Mouse (Mus musculus) ovary, postnatal 36 days (tissue): ENCODE results near the gene Arih1.
"Not testable (repeated sequence)": the region's sequence is repeated elsewhere in the genome, so short reads cannot be mapped to it uniquely, and the experiment has no call there.

Experiments used
- DNase-seq: peaks from one replicate; pipeline ENCODE4 v3.0.0; 2022; ENCODE audit warnings: low spot score, mixed read lengths

Arih1 gene

GRCm38 (mm10) chr9:59458997-59459510, 27.4 kb downstream of the Arih1 start:
- DNase-seq, result peak; percentile 3

GRCm38 (mm10) chr9:59458416-59458815, 28.0 kb downstream of the Arih1 start:
- DNase-seq, result no peak

- no peak for DNase-seq
Observed at GRCm38 (mm10) chr9:59457671-59458070, 28.7 kb downstream of the Arih1 start.

GRCm38 (mm10) chr9:59455404-59456068, 30.9 kb downstream of the Arih1 start:
- DNase-seq, result no peak

GRCm38 (mm10) chr9:59433729-59434128, 52.7 kb downstream of the Arih1 start:
- no peak for DNase-seq

GRCm38 (mm10) chr9:59431626-59432025, 54.8 kb downstream of the Arih1 start:
- DNase-seq, result no peak

- DNase-seq, result no peak
Observed at GRCm38 (mm10) chr9:59420487-59420886, 65.9 kb downstream of the Arih1 start.

GRCm38 (mm10) chr9:59407271-59407670, 79.1 kb downstream of the Arih1 start:
- DNase-seq, result no peak

DNA sequence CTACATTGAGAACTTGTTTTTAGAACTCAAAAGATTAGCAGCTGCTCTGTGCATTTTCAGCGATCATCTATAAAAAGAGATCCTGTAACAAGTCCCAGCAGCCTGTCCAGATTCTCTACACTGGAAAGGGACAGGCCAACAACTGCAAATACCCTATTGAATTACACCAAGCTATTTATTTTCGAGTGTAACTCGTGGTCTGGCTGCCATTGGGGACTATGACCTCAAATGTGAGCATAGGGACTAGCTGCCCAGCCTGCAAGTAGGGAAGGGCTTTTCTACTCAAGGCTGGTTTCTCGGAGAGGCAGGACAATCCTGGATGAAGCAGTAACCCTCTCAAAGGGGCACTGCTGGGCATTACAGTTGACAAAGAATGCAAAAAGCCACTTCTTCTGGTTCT, 97.3 kb downstream of the Arih1 start:
- DNase-seq, result no peak

GRCm38 (mm10) chr9:59388311-59388710, 98.1 kb downstream of the Arih1 start:
- DNase-seq, result no peak

- DNase-seq, result no peak
Observed at GRCm38 (mm10) chr9:59387461-59387860, 99.0 kb downstream of the Arih1 start.

DNA sequence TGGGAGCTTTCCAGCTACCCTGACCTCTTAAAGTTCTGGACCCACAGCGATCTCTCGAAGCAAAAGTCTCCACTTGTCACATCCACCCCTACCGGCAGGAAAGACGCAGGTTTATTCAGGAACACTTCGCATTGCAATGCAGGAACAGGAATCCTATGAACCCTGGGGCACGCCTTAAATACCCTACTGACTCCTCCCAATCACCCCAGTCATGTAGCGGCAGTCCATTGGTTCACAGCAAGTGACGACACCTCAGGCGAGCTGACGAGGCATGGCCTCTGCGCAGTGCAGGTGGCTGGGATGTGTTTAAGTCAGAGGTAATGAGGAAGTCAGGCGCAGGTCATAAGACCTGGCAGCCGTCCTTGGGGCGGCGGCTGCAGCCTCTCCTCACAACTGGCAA, 110.8 kb downstream of the Arih1 start:
- no peak for DNase-seq

DNA sequence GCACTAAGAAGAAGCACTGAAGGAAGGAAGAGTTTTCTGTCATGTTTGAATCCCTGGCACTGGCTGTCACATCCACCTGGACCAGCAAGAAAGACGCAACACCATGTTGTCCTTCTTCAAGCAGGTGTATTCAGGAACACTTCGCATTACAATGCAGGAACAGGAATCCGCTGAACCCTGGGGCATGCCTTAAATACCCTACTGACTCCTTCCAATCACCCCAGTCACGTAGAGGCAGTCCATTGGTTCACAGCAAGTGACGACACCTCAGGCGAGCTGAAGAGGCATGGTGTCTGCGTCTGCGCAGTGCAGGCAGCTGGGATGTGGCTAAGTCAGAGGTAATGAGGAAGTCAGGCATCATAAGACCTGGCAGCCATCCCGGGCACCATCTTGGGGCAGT, 116.8 kb downstream of the Arih1 start:
- no peak for DNase-seq

DNA sequence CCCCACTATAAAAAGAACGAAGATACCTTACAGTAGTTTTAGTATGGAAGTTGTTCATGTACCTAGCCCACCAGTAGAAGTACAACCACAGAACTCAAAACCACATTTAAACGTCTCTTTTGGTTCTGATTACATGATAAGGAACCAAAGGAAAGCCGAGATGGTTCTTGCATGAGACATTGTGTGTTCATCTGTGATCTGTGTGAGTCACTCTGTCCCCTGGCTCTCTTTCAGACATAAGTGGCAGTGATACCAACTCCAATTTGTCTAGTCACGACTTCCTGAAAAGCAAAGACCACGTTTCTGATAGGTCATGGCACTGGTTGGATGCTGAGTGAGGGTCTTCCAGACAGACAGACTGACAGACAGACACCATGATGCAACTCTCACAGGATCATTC, 117.2 kb downstream of the Arih1 start:
- DNase-seq, result no peak

DNA sequence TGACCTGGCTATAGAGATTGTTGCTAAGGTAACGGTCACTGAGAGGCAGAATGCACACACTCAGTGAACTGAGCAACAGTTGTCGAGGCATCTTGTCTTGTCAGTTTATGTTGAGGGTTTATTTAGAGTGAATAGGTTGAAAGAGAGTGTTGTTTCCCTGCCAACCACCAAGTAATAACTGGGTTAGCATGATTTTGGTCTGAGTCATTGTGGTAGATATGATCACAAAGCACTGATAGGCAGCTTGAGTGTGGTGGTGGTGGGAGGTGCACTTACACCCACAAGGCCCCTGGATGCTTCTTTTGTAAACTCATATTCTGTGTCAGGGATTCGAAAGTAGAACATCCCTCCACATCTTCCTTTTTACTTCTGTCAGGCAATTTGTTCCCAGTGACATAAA, 125.9 kb downstream of the Arih1 start:
- DNase-seq, result not testable (repeated sequence)

DNA sequence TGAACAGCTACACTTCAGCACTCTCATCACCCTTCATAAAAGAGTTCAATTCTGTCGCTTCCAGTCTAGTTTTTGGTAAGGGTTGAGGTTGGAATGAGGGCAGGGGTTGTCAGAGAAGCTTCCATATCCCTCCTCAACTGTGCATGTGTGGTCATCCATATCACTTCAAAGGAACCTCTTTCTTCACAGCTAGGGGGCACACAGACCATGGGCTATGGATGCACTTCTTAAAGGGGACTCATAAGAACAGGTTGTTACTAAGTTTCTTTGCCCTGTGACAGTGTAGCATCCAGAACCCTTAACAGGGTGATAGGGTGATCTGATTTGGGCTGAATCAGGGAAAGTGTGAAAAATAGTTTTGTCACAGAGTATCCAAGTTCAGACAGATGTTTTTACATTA, 128.4 kb downstream of the Arih1 start:
- not testable (repeated sequence) for DNase-seq

DNA sequence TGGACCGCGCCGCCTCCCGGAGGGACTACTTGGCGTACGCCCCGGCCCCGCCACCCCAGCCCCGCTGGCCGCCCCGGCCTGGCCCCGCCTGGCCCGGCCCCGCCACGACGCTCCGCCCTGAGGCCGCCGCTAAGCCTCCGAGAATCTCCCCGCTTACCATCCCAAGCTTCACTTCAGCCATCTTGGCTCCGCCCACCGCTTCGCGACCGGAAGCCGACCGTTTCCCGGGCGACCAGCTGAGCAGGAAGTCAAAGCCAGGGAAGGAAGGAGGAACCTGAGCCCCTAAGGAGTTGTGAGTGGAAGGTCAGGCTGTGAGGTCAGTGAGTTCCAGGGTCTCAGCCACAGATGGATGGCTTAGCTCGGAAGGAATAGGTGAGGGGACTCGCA, 133.2 kb downstream of the Arih1 start, which contains the start of gene Bbs4:
TSS of gene Bbs4 (minus strand) at position 256 of the 387 bp plus-strand sequence.
- DNase-seq, result peak; percentile 93

DNA sequence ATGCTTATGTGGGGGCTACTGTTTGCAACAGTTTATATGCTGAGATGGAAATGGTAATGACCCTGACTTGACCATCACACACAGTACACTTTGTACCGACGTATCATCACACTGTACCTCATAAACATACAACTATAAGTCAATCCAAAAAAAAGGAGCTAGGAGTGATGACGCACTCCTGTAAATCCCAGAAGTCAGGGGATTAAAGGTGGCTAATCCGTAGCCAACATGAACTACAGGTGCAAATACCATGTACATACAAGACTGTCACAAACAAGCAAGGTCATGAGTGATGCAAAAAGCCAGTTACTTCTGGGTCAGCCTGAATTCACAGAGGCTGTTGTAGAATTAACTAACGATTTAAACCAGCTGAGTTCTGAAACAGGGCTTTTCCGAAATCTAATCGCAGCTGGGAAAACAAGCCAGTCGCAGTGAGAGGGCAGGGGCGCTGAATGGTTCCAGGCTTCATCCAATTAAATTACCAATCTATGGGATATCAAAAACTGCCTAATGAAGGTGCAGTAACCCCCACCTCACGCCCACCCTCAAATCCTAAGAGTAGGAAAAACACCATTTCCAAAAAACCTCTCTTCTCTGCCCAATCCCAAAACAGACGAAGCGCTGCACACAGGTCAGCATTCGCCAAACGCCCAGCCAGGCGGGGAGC, 133.7 kb downstream of the Arih1 start:
- DNase-seq, result no peak

DNA sequence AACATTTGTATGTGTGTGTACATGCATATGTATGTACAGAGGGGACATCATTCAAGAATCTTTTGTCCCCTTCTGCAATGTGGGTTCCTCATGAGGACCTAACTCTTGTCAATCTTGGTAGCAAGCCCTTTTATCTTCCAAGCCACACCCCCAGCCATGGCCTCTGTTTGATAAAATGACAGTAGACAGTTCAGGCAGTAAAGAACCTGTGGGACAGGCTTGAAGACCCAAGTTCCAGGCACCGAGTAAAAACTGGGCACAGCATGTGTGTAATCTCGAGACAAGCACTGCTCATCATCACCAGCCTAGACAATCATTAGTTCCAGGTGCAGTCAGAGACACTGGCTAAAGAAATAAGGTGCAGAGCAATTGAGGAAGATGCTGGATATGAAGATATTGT, 140.2 kb downstream of the Arih1 start:
- no peak for DNase-seq

GRCm38 (mm10) chr9:59340002-59340401, 146.4 kb downstream of the Arih1 start:
- DNase-seq, result no peak

GRCm38 (mm10) chr9:59339107-59339506, 147.3 kb downstream of the Arih1 start:
- no peak for DNase-seq

GRCm38 (mm10) chr9:59338411-59338810, 148.0 kb downstream of the Arih1 start:
- DNase-seq, result no peak
